Mouse (Mus musculus) liver, adult 2 months (tissue): ENCODE measurements at regions not wholly inside any gene's neighbourhood (a gene's known extent, or its start where the extent isn't known, plus 50 kb on each side); places are given as distances from the start of the nearest gene placed in this dataset.

Source experiments
- DNase-seq: peaks from one replicate; pipeline ENCODE4 v3.0.0-alpha.2; 2011; ENCODE audit warnings: low read depth, low spot score; ENCODE audit errors: extremely low read depth
- H3K27ac ChIP-seq: fragments of 200-500 bp; replicated peaks from 2 replicates; pipeline ENCODE4 v1.5.1; 2012; ENCODE audit warnings: low read depth, mild to moderate bottlenecking, control low read depth, inconsistent platforms, low read length; ENCODE audit not compliant: insufficient read depth
- H3K27me3 ChIP-seq: fragments of 200-500 bp; 2 replicates; pipeline ENCODE4 v1.6.1; 2012; ENCODE audit warnings: mild to moderate bottlenecking, moderate library complexity, low read length, inconsistent platforms; ENCODE audit not compliant: control insufficient read depth, insufficient read depth
- H3K36me3 ChIP-seq: fragments of 200-500 bp; 2 replicates; pipeline ENCODE4 v1.6.1; 2012; ENCODE audit warnings: low read length, inconsistent platforms; ENCODE audit not compliant: control insufficient read depth, insufficient read depth
- H3K4me1 ChIP-seq: fragments of 200-500 bp; 2 replicates; pipeline ENCODE4 v1.6.1; 2011; ENCODE audit warnings: low read length; ENCODE audit not compliant: control insufficient read depth, insufficient read depth
- H3K4me3 ChIP-seq: fragments of 200-500 bp; 2 replicates; pipeline ENCODE4 v1.5.1; 2011; ENCODE audit warnings: low read depth, mild to moderate bottlenecking, control low read depth, low read length, moderate library complexity; ENCODE audit not compliant: insufficient read depth
- H3K79me2 ChIP-seq: fragments of 200-500 bp; 2 replicates; pipeline ENCODE4 v1.6.1; 2012; ENCODE audit warnings: inconsistent platforms, mild to moderate bottlenecking, low read length, moderate library complexity; ENCODE audit not compliant: control insufficient read depth, insufficient read depth
- H3K9ac ChIP-seq: fragments of 200-500 bp; 2 replicates; pipeline ENCODE4 v1.6.1; 2012; ENCODE audit warnings: low read depth, mild to moderate bottlenecking, control low read depth, inconsistent platforms, low read length
- CTCF ChIP-seq: fragments of 200-500 bp; IDR thresholded peaks from 2 replicates; pipeline ENCODE4 v1.5.1; 2011; ENCODE audit warnings: low read depth, low read length, control low read depth
- POLR2A ChIP-seq: fragments of 200-500 bp; IDR thresholded peaks from 2 replicates; pipeline ENCODE4 v1.6.1; 2011; ENCODE audit warnings: low read length, control low read depth; ENCODE audit not compliant: insufficient read depth; ENCODE audit errors: extremely low read depth
- WGBS: fragments of 180-500 bp; shearing (Covaris S2); methylation state at CpG from one replicate; pipeline ENCODE4 v1.1.7; 2018; 5-methylcytosine and 5-hydroxymethylcytosine counted together

DNA sequence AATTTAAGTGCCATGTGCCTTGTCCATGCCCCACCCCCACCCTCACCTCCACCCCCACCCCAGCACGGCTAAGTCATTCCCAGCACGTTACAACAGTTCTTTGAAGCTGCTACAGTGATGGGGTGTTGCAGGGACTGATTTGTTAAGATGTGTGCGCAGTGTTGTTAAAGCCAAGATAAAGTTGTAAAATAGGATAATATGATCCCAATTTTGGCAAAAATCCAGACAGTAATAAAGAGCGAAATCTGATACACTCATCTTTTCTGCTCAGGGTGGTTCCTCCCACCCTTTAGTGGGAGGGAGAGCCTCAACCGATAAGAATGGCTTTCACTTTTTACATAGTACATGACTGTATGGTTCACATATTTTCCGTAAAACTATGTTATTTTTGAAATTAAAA, 180.2 kb downstream of the Gm826 start:
- Histone ChIP-seq H3K27me3 (no peaks in the 10 kb centered on the region), H3K9ac (no peak overlapping the region), H3K4me3 (no peak overlapping the region), H3K36me3 (no peaks in the 10 kb centered on the region), H3K27ac (no peak overlapping the region), H3K79me2 (no peaks in the 10 kb centered on the region), H3K4me1 (no peaks in the 10 kb centered on the region)
- WGBS: 83% methylated on average over 6 of the region's 6 CpGs
- DNase-seq: no peak
- TF ChIP-seq POLR2A (no peak), CTCF (no peak)

DNA sequence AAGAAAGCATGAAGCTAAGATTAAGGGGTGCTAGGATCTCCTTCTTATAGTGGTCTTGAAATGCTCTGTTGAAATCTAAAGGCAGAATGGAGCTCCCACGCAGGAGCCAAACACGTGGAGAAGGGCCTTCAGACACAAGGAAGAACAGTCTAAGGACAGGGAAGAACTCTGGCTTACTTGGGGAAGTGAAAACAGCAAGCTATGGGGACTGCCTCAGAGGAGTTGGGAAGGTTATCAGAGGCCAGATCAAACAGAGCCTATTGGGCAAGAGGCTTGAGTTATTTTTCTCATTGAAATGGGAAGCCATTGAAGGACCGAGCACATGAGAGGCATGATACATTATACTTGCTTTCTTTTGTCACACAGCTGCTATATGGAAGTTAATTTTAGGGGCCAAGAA, 181.9 kb downstream of the Gm826 start:
- H3K9ac ChIP-seq: no peak overlapping the region
- no peak overlapping the region for H3K27ac ChIP-seq
- no peaks in the 10 kb centered on the region for H3K27me3 ChIP-seq
- WGBS: 80% methylated on average over 3 of the region's 3 CpGs
- TF ChIP-seq POLR2A (no peak), CTCF (no peak)
- no peaks in the 10 kb centered on the region for H3K4me1 ChIP-seq
- DNase-seq: peak; percentile 56
- H3K79me2 ChIP-seq: no peaks in the 10 kb centered on the region
- H3K4me3 ChIP-seq: no peak overlapping the region
- H3K36me3 ChIP-seq: no peaks in the 10 kb centered on the region

DNA sequence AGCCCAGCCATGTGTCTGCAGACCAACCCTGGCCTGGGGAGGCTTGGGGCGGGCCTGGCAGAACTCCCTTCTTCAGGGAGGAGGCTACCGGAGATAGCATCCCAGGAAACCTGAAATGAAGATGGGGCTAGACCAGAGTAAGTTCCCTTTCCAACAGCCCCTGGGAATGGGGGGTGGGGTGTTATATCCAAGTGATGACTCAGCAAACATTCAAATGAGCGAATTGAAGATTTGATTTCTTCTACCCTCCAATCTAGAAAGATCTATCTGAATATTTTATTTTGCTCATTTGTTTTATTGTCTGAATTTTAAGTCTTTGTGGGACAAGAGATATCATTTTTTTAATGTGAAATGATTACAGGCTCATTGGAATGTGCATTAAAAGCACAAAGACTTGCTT, 185.0 kb downstream of the Gm826 start:
- Histone ChIP-seq H3K36me3 (no peaks in the 10 kb centered on the region), H3K27me3 (no peaks in the 10 kb centered on the region), H3K27ac (no peak overlapping the region), H3K4me3 (no peak overlapping the region), H3K9ac (no peak overlapping the region), H3K79me2 (no peaks in the 10 kb centered on the region), H3K4me1 (no peaks in the 10 kb centered on the region)
- TF ChIP-seq CTCF: no peak
- no peak for DNase-seq
- 85% methylated on average over 3 of the region's 3 CpGs for WGBS

DNA sequence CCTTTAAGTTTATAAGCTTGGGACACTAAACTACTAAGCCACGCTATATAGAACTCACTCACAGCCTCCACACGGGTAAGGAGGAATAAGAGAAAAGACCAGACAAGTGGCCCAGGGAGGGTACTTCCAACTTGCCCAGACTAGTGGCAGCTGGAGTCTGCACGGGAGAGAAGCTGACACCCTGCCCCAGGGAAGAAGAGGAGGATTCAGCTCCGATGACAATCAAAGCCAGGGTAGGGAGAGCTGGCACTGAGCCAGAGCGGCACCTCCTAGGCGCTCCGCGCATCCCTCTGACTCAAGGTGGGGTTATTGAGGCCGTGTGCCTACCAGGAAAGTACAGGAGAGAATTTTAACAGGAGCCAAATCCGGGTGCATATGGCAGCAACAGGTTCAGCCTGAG, 185.4 kb downstream of the Gm826 start:
- no peaks in the 10 kb centered on the region for H3K4me1 ChIP-seq
- no peaks in the 10 kb centered on the region for H3K27me3 ChIP-seq
- no peaks in the 10 kb centered on the region for H3K79me2 ChIP-seq
- no peak overlapping the region for H3K27ac ChIP-seq
- TF ChIP-seq CTCF (no peak), POLR2A (no peak)
- H3K4me3 ChIP-seq: no peak overlapping the region
- H3K36me3 ChIP-seq: no peaks in the 10 kb centered on the region
- no peak overlapping the region for H3K9ac ChIP-seq
- WGBS: 80% methylated on average over 10 of the region's 10 CpGs
- no peak for DNase-seq

DNA sequence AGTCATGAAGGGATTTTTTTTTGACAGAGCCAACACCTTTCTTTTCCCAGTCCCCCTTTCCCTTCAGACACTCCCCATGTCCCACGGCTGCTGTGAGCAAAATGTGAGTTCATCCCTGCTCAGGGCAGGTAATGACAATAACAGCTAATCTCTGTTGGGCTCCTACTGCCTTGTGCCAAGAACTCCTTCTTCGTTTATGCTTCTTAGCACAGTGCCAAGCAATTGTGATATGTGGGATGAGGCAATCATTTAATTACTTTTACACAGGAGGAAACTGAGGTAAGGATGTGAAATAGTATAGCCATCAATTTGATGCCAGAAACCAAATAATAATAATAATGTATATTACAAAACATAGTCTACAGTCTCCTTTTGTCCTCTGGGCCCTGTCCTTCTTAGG, 185.9 kb downstream of the Gm826 start:
- H3K4me1 ChIP-seq: no peaks in the 10 kb centered on the region
- 72% methylated on average over 2 of the region's 2 CpGs for WGBS
- TF ChIP-seq POLR2A (no peak), CTCF (no peak)

DNA sequence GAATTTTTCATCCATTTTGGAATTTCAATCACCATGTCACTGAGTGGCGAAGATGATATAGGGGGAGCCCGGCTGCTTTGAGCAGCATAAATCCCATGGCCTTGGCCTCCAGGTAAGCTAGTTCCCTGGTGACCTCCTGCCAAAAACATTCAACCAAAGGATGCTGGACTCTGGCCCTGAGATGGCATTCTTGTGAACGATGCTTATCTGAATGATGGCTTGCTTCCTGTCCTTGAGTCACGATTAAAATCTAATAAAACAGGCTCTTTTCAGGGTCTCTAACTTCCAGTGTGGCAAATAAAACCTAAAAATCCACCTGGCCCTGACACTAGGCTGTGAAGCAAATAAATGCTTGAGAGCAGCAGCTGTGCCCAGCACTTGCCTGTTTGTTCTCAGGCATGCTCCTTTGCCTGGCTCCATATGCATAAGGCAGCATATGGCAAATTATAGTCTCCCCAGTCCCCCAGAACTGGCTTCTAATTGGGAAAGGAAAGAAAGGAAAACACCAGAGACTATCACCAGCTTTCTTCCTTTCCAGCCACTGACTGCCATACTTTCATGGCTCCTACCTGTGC, 193.7 kb downstream of the Gm826 start:
- Histone ChIP-seq H3K27me3 (0 out of 2 replicates have a peak, but pooled peaks cover 3% of the 10 kb centered on the region), H3K27ac (no peak overlapping the region), H3K4me3 (no peak overlapping the region), H3K79me2 (no peaks in the 10 kb centered on the region), H3K36me3 (no peaks in the 10 kb centered on the region), H3K9ac (no peak overlapping the region), H3K4me1 (no peaks in the 10 kb centered on the region)
- WGBS: 61% methylated on average over 4 of the region's 4 CpGs
- no peak for TF ChIP-seq POLR2A
- TF ChIP-seq CTCF: no peak
- no peak for DNase-seq

More for the DNA sequence above, 185.9 kb downstream of the Gm826 start:
- DNase-seq: no peak
- Histone ChIP-seq H3K27ac (no peak overlapping the region), H3K27me3 (no peaks in the 10 kb centered on the region), H3K4me3 (no peak overlapping the region), H3K9ac (no peak overlapping the region), H3K36me3 (no peaks in the 10 kb centered on the region), H3K79me2 (no peaks in the 10 kb centered on the region)

DNA sequence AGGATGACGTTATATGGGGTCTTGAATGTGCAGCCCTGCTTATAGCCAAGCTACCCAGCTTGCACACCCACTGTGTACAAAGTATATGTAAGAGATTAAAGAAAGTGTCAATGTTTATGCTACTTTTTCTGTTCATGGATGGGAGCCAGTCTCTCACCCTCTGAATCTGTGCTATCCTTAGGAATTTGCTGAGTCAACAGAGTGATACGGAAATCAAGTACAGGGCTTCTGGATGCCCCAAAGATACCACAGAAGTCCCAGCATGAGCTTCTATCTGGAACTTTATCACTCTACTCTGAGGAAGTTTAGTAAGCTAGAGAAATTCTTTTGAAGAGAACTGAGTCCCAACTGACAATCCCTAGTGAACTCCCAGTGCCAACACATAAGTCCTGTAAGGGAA, 195.9 kb downstream of the Gm826 start:
- H3K9ac ChIP-seq: no peak overlapping the region
- H3K27ac ChIP-seq: no peak overlapping the region
- 0 out of 2 replicates have a peak, but pooled peaks cover 3% of the 10 kb centered on the region for H3K27me3 ChIP-seq
- no peaks in the 10 kb centered on the region for H3K4me1 ChIP-seq
- no peak overlapping the region for H3K4me3 ChIP-seq
- H3K36me3 ChIP-seq: no peaks in the 10 kb centered on the region
- no peaks in the 10 kb centered on the region for H3K79me2 ChIP-seq
- DNase-seq: no peak
- 78% methylated on average over 2 of the region's 2 CpGs for WGBS
- TF ChIP-seq CTCF: no peak
- TF ChIP-seq POLR2A: no peak
